Mouse (Mus musculus) effector memory CD4-positive, alpha-beta T cell, adult 7 months (primary cell): ENCODE data around the gene Extl1. TPM values are rescaled to one million over a fixed set of nuclear protein-coding genes. Genes with fewer than 3 reads are reported as not detected.

Source experiments
- polyA plus RNA-seq: library from polyadenylated mRNA; unstranded; fragments of 100-300 nt; shearing (Covaris generic); gene quantifications from one replicate; pipeline ENCODE4 v1.2.1, GENCODE M21; 2017

Extl1 gene
- polyA plus RNA-seq = 0.33 TPM

GRCm38 (mm10) chr4:134383750-134384149 lies at the start of gene Extl1:
Gene Extl1, minus strand, starts transcription at chr4:134383850.

GRCm38 (mm10) chr4:134395977-134396825 lies 12.6 kb upstream of the Extl1 start, which contains the start of gene Pafah2:
Gene Pafah2, plus strand, starts transcription at chr4:134396320.

DNA sequence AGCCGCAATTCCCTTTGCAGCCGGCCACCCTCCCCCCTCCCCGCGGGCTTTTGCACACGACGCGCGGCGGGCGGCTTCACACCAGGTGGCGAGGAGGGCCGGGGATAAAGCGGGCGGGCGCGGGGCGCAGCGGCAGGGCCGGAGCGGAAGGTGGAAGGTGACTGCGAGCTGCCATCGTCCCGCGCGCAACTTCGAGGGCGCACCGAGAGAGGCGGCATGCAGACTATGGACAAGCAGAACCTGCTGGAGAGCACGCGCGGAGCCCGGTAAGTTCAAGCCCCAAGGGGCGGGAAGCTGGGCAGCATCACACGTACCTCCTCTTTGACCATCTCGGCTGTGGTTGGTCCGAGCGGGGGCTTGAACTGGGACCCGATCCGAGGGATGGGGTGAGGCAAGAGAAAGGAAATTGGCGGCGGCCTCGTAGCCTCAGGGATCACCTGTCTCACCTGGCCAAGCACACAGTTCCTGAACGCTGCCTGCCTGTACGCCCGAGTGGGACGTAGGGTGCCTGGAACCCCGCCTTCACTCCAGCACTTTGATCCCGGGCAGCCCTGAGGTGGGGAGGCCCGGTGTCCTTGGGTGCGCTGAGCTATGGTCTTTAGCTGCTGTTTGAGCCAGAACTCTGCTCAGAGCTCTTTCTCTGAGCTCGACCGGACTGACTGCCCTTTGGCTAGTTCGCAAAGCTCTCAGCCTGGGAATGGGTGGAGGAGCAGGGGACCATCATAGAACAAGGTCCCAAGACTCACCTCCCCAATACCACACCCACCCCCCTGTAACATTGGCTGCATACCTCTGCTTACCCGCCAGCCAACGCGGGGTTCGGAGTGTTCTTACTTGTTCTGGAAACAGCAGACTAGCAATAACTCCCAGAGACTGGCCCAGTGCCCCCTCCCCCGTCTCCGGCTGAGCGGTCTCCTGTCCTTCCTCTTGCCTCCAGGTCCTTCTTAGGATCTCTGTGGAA lies 40.3 kb downstream of the Extl1 start, which contains the start of gene Slc30a2:
Gene Slc30a2 (plus strand): TSS at position 111 of the 961 bp plus-strand sequence.

GRCm38 (mm10) chr4:134314876-134315275 lies 68.8 kb downstream of the Extl1 start, which contains the start of gene Trim63:
Gene Trim63, plus strand, starts transcription at chr4:134315120.

Other genes with a start within 250 kb of the Extl1 start
- gene Cep85, start 196.7 kb downstream of the Extl1 start, polyA plus RNA-seq = 63.6 TPM
- gene Gm7534, start 180.8 kb downstream of the Extl1 start, polyA plus RNA-seq = not detected
- not detected for gene Catsper4, start 156.5 kb downstream of the Extl1 start, polyA plus RNA-seq
- gene Cnksr1, start 145.5 kb downstream of the Extl1 start, polyA plus RNA-seq = not detected
- gene E130218I03Rik, start 140.2 kb downstream of the Extl1 start, polyA plus RNA-seq = 5.1 TPM
- 27.2 TPM for gene Zfp593, start 138.3 kb downstream of the Extl1 start, polyA plus RNA-seq
- gene Gm30191, start 136.9 kb downstream of the Extl1 start, polyA plus RNA-seq = not detected
- gene Grrp1, start 129.7 kb downstream of the Extl1 start, polyA plus RNA-seq = not detected
- 7.2 TPM for gene Pdik1l, start 96.0 kb downstream of the Extl1 start, polyA plus RNA-seq
- gene Trim63, start 68.7 kb downstream of the Extl1 start, polyA plus RNA-seq = not detected
- gene Slc30a2, start 40.7 kb downstream of the Extl1 start, polyA plus RNA-seq = not detected
- gene Pafah2, start 12.5 kb upstream of the Extl1 start, polyA plus RNA-seq = 1.0 TPM
- gene Stmn1, start 84.5 kb upstream of the Extl1 start, polyA plus RNA-seq = 26.9 TPM
- gene Paqr7, start 112.8 kb upstream of the Extl1 start, polyA plus RNA-seq = 9.9 TPM
- not detected for gene Aunip, start 127.1 kb upstream of the Extl1 start, polyA plus RNA-seq
- gene Mtfr1l, start 151.5 kb upstream of the Extl1 start, polyA plus RNA-seq = 85.4 TPM
- 3.5 TPM for gene Selenon, start 168.3 kb upstream of the Extl1 start, polyA plus RNA-seq